ENCODE assay signal across 8 mouse cellular contexts in genomic region chr17:24722220-24722924, GRCm38 (mm10). TPM values are rescaled to one million over a fixed set of nuclear protein-coding genes. Genes with fewer than 3 reads are reported as not detected.
DNase-seq lines count a peak whose midpoint lies in the region; ATAC-seq and TF ChIP-seq lines count a peak whose summit lies in the region.

No protein-coding gene starts in this region.

- H3K4me2 ChIP-seq in forebrain, embryonic 15.5 days (replicated peaks) = no peak overlapping the region
- peak overlapping the region; percentile 92 for H3K4me2 ChIP-seq in liver, embryonic 14.5 days (ENCODE audit: low read depth)

- TF ChIP-seq POLR2A in cerebellum, adult 2 months (IDR thresholded peaks at IDR 0.05; ENCODE audit: borderline replicate concordance, insufficient read depth, low read length) = 0 out of 2 replicates have a peak, but pooled peaks have one; percentile 14
- no peak for TF ChIP-seq POLR2A in kidney, adult 2 months (IDR thresholded peaks at IDR 0.05; ENCODE audit: low read depth, low read length)

- TF ChIP-seq EP300 in liver, embryonic 14.5 days (IDR thresholded peaks at IDR 0.05; ENCODE audit: low read depth) = 0 out of 2 replicates have a peak, but pooled peaks have one; percentile 5

- H3K9ac ChIP-seq in forebrain, embryonic 15.5 days (replicated peaks) = 0 out of 2 replicates have a peak overlapping the region, but pooled peaks have one; percentile 8
- peak overlapping the region; percentile 96 for H3K9ac ChIP-seq in liver, embryonic 14.5 days (replicated peaks)

- DNase-seq in cerebellum, adult 2 months = no peak
- DNase-seq in cerebellum, adult 11-12 months = no peak
- DNase-seq in liver, embryonic 14.5 days (ENCODE audit: low read depth in 3 of 3, low spot score in 3 of 3) = no peak
- DNase-seq in adrenal gland, adult (ENCODE audit: inconsistent age in 2 of 2, low spot score in 1 of 2) = no peak
- DNase-seq in right cerebral cortex, postnatal 14 days = no peak
- no peak for DNase-seq in kidney, adult 2 months

- H3K27ac ChIP-seq in cerebellum, adult 2 months (ENCODE audit: insufficient read depth, low read length) = no peak overlapping the region
- no peak overlapping the region for H3K27ac ChIP-seq in forebrain, embryonic 15.5 days (replicated peaks)
- H3K27ac ChIP-seq in liver, embryonic 14.5 days = peak overlapping the region; percentile 84
- H3K27ac ChIP-seq in kidney, adult 2 months (ENCODE audit: insufficient read depth, low read depth, low read length) = no peak overlapping the region

- ATAC-seq in forebrain, embryonic 15.5 days (replicated peaks) = no peak
- ATAC-seq in liver, embryonic 14.5 days (ENCODE audit: insufficient read depth) = no peak

- H3K9me3 ChIP-seq in E14TG2a.4 (ENCODE audit: low read length) = no peaks in the 10 kb centered on the region
- H3K9me3 ChIP-seq in forebrain, embryonic 15.5 days = no peaks in the 10 kb centered on the region
- no peaks in the 10 kb centered on the region for H3K9me3 ChIP-seq in liver, embryonic 14.5 days (ENCODE audit: control insufficient read depth, low read length)

- WGBS in cerebellum, adult 2 months = 30% methylated on average over 13 of the region's 13 CpGs
- 35% methylated on average over 13 of the region's 13 CpGs for WGBS in forebrain, embryonic 15.5 days
- WGBS in liver, embryonic 14.5 days (ENCODE audit: insufficient replicate concordance) = 11% methylated on average over 13 of the region's 13 CpGs
- WGBS in kidney, adult 2 months = 31% methylated on average over 13 of the region's 13 CpGs

- H3K4me3 ChIP-seq in cerebellum, adult 2 months (replicated peaks; ENCODE audit: insufficient read depth, low read depth, low read length) = no peak overlapping the region
- peak overlapping the region; percentile 93 for H3K4me3 ChIP-seq in E14TG2a.4 (replicated peaks; ENCODE audit: low read length)
- H3K4me3 ChIP-seq in forebrain, embryonic 15.5 days = peak overlapping the region; percentile 3; the same call in 1 of the 2 replicates
- H3K4me3 ChIP-seq in liver, embryonic 14.5 days (ENCODE audit: insufficient read depth in 1 of 2, low read depth in 2 of 2, low read length in 2 of 2) = peak overlapping the region; percentile 54 to 96
- no peak overlapping the region; the same call in 1 of the 2 replicates for H3K4me3 ChIP-seq in kidney, adult 2 months (ENCODE audit: insufficient read depth, low read depth, low read length)

- TF ChIP-seq CTCF in cerebellum, adult 2 months (IDR thresholded peaks at IDR 0.05; ENCODE audit: borderline replicate concordance, insufficient read depth, low read depth, low read length) = no peak
- TF ChIP-seq CTCF in E14TG2a.4 (conservative IDR thresholded peaks at IDR 0.05; ENCODE audit: low read length) = no peak
- TF ChIP-seq CTCF in liver, embryonic 14.5 days (IDR thresholded peaks at IDR 0.05; ENCODE audit: low read depth) = no peak
- TF ChIP-seq CTCF in kidney, adult 2 months (conservative IDR thresholded peaks at IDR 0.05; ENCODE audit: insufficient read depth, insufficient read length, low read depth, low read length) = no peak

- peaks cover 4% of the 10 kb centered on the region for H3K4me1 ChIP-seq in cerebellum, adult 2 months (ENCODE audit: control insufficient read depth, insufficient read depth, low read length)
- H3K4me1 ChIP-seq in E14TG2a.4 (replicated peaks; ENCODE audit: low read depth, low read length) = peaks cover 50% of the 10 kb centered on the region
- H3K4me1 ChIP-seq in forebrain, embryonic 15.5 days = peaks cover 40% of the 10 kb centered on the region
- H3K4me1 ChIP-seq in liver, embryonic 14.5 days (replicated peaks; ENCODE audit: control insufficient read depth in 2 of 2, insufficient read depth in 2 of 2, low read length in 1 of 2) = peaks cover 16 to 23% of the 10 kb centered on the region in 2 experiments
- H3K4me1 ChIP-seq in kidney, adult 2 months (ENCODE audit: control insufficient read depth, insufficient read depth, low read length) = peaks cover 2% of the 10 kb centered on the region; the same call in 1 of the 2 replicates

- peaks cover 40% of the 10 kb centered on the region for H3K36me3 ChIP-seq in E14TG2a.4 (ENCODE audit: insufficient read depth, low read length)
- peaks cover 14% of the 10 kb centered on the region for H3K36me3 ChIP-seq in forebrain, embryonic 15.5 days
- peaks cover 19% of the 10 kb centered on the region for H3K36me3 ChIP-seq in liver, embryonic 14.5 days (replicated peaks; ENCODE audit: control insufficient read depth, insufficient read depth, low read depth)
- H3K36me3 ChIP-seq in kidney, adult 2 months (ENCODE audit: control insufficient read depth, insufficient read depth, low read length) = no peaks in the 10 kb centered on the region; the same call in 1 of the 2 replicates

- H3K27me3 ChIP-seq in cerebellum, adult 2 months (ENCODE audit: control insufficient read depth, insufficient read depth, low read length) = no peaks in the 10 kb centered on the region
- H3K27me3 ChIP-seq in E14TG2a.4 (ENCODE audit: insufficient read depth, low read length) = no peaks in the 10 kb centered on the region
- H3K27me3 ChIP-seq in forebrain, embryonic 15.5 days = no peaks in the 10 kb centered on the region
- no peaks in the 10 kb centered on the region for H3K27me3 ChIP-seq in liver, embryonic 14.5 days (ENCODE audit: control insufficient read depth, insufficient read depth, low read length)
- no peaks in the 10 kb centered on the region for H3K27me3 ChIP-seq in kidney, adult 2 months (replicated peaks; ENCODE audit: control insufficient read depth, insufficient read depth, low read length)

RNA-seq across cellular contexts. Expression of gene Ndufb10, which starts 1.9 kb away (rescaled TPM):
- 548 and 613 TPM in 2 replicates for polyA plus RNA-seq in cerebellum, adult 2 months (2012; rRNA removed)
- polyA plus RNA-seq in forebrain, embryonic 15.5 days (2015; fragmentation: Nextera tagmentation; extraction: Ambion mirVana) = 249 and 261 TPM in 2 replicates
- polyA plus RNA-seq in liver, embryonic 14.5 days (2012; rRNA removed) = 84.0 and 162 TPM in 2 replicates
- polyA plus RNA-seq in liver, embryonic 14.5 days (2014; fragmentation: Nextera tagmentation; extraction: Ambion mirVana) = 207 and 216 TPM in 2 replicates
- 626 and 656 TPM in 2 replicates for polyA plus RNA-seq in kidney, adult 2 months (2012; rRNA removed)

RNA-seq across cellular contexts. Expression of gene Rps2, which starts 4.5 kb away (rescaled TPM):
- 577 and 621 TPM in 2 replicates for polyA plus RNA-seq in cerebellum, adult 2 months (2012; rRNA removed)
- 816 and 846 TPM in 2 replicates for polyA plus RNA-seq in forebrain, embryonic 15.5 days (2015; fragmentation: Nextera tagmentation; extraction: Ambion mirVana)
- 2,096 and 2,246 TPM in 2 replicates for polyA plus RNA-seq in liver, embryonic 14.5 days (2012; rRNA removed)
- 1,219 and 1,250 TPM in 2 replicates for polyA plus RNA-seq in liver, embryonic 14.5 days (2014; fragmentation: Nextera tagmentation; extraction: Ambion mirVana)
- 2,444 and 2,611 TPM in 2 replicates for polyA plus RNA-seq in kidney, adult 2 months (2012; rRNA removed)

RNA-seq across cellular contexts. Expression of gene Rnf151, which starts 4.5 kb away (rescaled TPM):
- 0.18 and 0.57 TPM in 2 replicates for polyA plus RNA-seq in cerebellum, adult 2 months (2012; rRNA removed)
- not detected in 2 replicates for polyA plus RNA-seq in forebrain, embryonic 15.5 days (2015; fragmentation: Nextera tagmentation; extraction: Ambion mirVana)
- 0.11 and 0.29 TPM in 2 replicates for polyA plus RNA-seq in liver, embryonic 14.5 days (2012; rRNA removed)
- polyA plus RNA-seq in liver, embryonic 14.5 days (2014; fragmentation: Nextera tagmentation; extraction: Ambion mirVana) = not detected in 2 replicates
- polyA plus RNA-seq in kidney, adult 2 months (2012; rRNA removed) = 0.16 and 0.91 TPM in 2 replicates

RNA-seq across cellular contexts. Expression of gene Rpl3l, which starts 5.2 kb away (rescaled TPM):
- polyA plus RNA-seq in cerebellum, adult 2 months (2012; rRNA removed) = 0.67 and 0.70 TPM in 2 replicates
- not detected in 2 replicates for polyA plus RNA-seq in forebrain, embryonic 15.5 days (2015; fragmentation: Nextera tagmentation; extraction: Ambion mirVana)
- 0.03 TPM in 1 of 2 replicates, not detected in the other for polyA plus RNA-seq in liver, embryonic 14.5 days (2012; rRNA removed)
- not detected in 2 replicates for polyA plus RNA-seq in liver, embryonic 14.5 days (2014; fragmentation: Nextera tagmentation; extraction: Ambion mirVana)
- polyA plus RNA-seq in kidney, adult 2 months (2012; rRNA removed) = 0.38 and 4.7 TPM in 2 replicates

RNA-seq across cellular contexts. Expression of gene Msrb1, which starts 14.1 kb away (rescaled TPM):
- 63.3 and 66.8 TPM in 2 replicates for polyA plus RNA-seq in cerebellum, adult 2 months (2012; rRNA removed)
- 20.5 and 22.5 TPM in 2 replicates for polyA plus RNA-seq in forebrain, embryonic 15.5 days (2015; fragmentation: Nextera tagmentation; extraction: Ambion mirVana)
- polyA plus RNA-seq in liver, embryonic 14.5 days (2012; rRNA removed) = 18.3 and 25.4 TPM in 2 replicates
- 28.8 and 28.9 TPM in 2 replicates for polyA plus RNA-seq in liver, embryonic 14.5 days (2014; fragmentation: Nextera tagmentation; extraction: Ambion mirVana)
- polyA plus RNA-seq in kidney, adult 2 months (2012; rRNA removed) = 169 and 209 TPM in 2 replicates

Comparison
In these comparisons a context has a peak if more than half of its experiments do, and no peak if none do; other contexts are left out.
1. H3K4me3 ChIP-seq: peak in E14TG2a.4 (single experiment), forebrain, embryonic 15.5 days (single experiment) and liver, embryonic 14.5 days (2 of 2); none in cerebellum, adult 2 months (single experiment) and kidney, adult 2 months (single experiment).